Mouse (Mus musculus) forebrain, embryonic 13.5 days (tissue): ENCODE data around the gene Loxl3. TPM values are rescaled to one million over a fixed set of nuclear protein-coding genes. Genes with fewer than 3 reads are reported as not detected.

Experiments used
- ATAC-seq: fragments of 200-750 bp; cut with Nextera tagmentation; 2 replicates; pipeline ENCODE4 v1.8.0; 2017
- H3K27ac ChIP-seq: fragments of 300-500 bp; sonication (generic); 2 replicates; pipeline ENCODE4 v1.5.1; 2015; ENCODE audit warnings: inconsistent platforms, mild to moderate bottlenecking, moderate library complexity
- H3K27me3 ChIP-seq: fragments of 300-500 bp; sonication (generic); 2 replicates; pipeline ENCODE4 v1.6.1; 2015; ENCODE audit warnings: mild to moderate bottlenecking, inconsistent platforms
- H3K36me3 ChIP-seq: fragments of 300-500 bp; sonication (generic); 2 replicates; pipeline ENCODE4 v1.6.1; 2015; ENCODE audit warnings: mild to moderate bottlenecking, inconsistent platforms; ENCODE audit not compliant: poor library complexity, severe bottlenecking
- H3K4me1 ChIP-seq: fragments of 300-500 bp; sonication (generic); 2 replicates; pipeline ENCODE4 v1.6.1; 2015; ENCODE audit warnings: inconsistent platforms
- H3K4me2 ChIP-seq: fragments of 300-500 bp; sonication (generic); 2 replicates; pipeline ENCODE4 v1.6.1; 2015; ENCODE audit warnings: inconsistent platforms, mild to moderate bottlenecking, moderate library complexity
- H3K4me3 ChIP-seq: fragments of 300-500 bp; sonication (generic); 2 replicates; pipeline ENCODE4 v1.5.1; 2015; ENCODE audit warnings: mild to moderate bottlenecking, inconsistent platforms
- H3K9ac ChIP-seq: fragments of 300-500 bp; sonication (generic); 2 replicates; pipeline ENCODE4 v1.6.1; 2015; ENCODE audit warnings: mild to moderate bottlenecking, inconsistent platforms
- H3K9me3 ChIP-seq: fragments of 300-500 bp; sonication (generic); replicated peaks from 2 replicates; pipeline ENCODE4 v1.6.1; 2016; ENCODE audit warnings: inconsistent platforms
- WGBS: fragments of 180-500 bp; shearing (Covaris S2); methylation state at CpG from one replicate; pipeline ENCODE4 v1.1.7; 2015; 5-methylcytosine and 5-hydroxymethylcytosine counted together
- microRNA counts: library from miRNA; unstranded; fragments of <30 nt; microRNA quantifications from one replicate; lab custom pipeline; 2016
- microRNA-seq: library from miRNA; unstranded; fragments of <30 nt; microRNA quantifications from one replicate; pipeline ENCODE4, GENCODE M21; 2016
- polyA plus RNA-seq: library from polyadenylated mRNA; unstranded; fragments of >200 nt; fragmentation: Nextera tagmentation; extraction: Ambion mirVana; gene quantifications from 2 replicates; pipeline ENCODE4 v1.2.1, GENCODE M21; 2015

Gene Loxl3
- polyA plus RNA-seq, 1 experiment from 2014 or later = 5.4 TPM

GRCm38 (mm10) chr6:83098411-83098810, 64.4 kb downstream of the Loxl3 start:
- no peak for ATAC-seq

GRCm38 (mm10) chr6:83101316-83101687, 67.3 kb downstream of the Loxl3 start, which contains the start of the genes Ccdc142 and Gm42688:
Gene Ccdc142, plus strand, starts transcription at chr6:83101601.
Gene Gm42688, plus strand, starts transcription at chr6:83101617.
- Histone ChIP-seq H3K4me3 (peak within 1 kb of the TSS; percentile 75), H3K27ac (peak within 1 kb of the TSS; percentile 70), H3K36me3 (0 out of 2 replicates have a peak, but pooled peaks cover 7% of the 10 kb centered on the region), H3K4me1 (peaks cover 25% of the 10 kb centered on the region), H3K9me3 (no peaks in the 10 kb centered on the region), H3K9ac (peak within 1 kb of the TSS; percentile 82), H3K27me3 (peaks cover 19% of the 10 kb centered on the region), H3K4me2 (peak within 1 kb of the TSS; percentile 100)
- peak; percentile 86 for ATAC-seq
- WGBS = 2% methylated on average over 25 of the region's 25 CpGs

More at GRCm38 (mm10) chr6:83098411-83098810, 64.4 kb downstream of the Loxl3 start:
- H3K4me3 ChIP-seq = no peak overlapping the region
- peaks cover 24% of the 10 kb centered on the region for H3K27me3 ChIP-seq
- H3K27ac ChIP-seq = no peak overlapping the region
- no peak overlapping the region for H3K9ac ChIP-seq
- peaks cover 22% of the 10 kb centered on the region for H3K4me1 ChIP-seq
- no peak overlapping the region for H3K4me2 ChIP-seq
- no peaks in the 10 kb centered on the region for H3K36me3 ChIP-seq
- H3K9me3 ChIP-seq = no peaks in the 10 kb centered on the region
- WGBS = 70% methylated on average over 2 of the region's 2 CpGs

- Histone ChIP-seq H3K4me3 (peak overlapping the region; percentile 75), H3K36me3 (0 out of 2 replicates have a peak, but pooled peaks cover 7% of the 10 kb centered on the region), H3K4me1 (peaks cover 25% of the 10 kb centered on the region), H3K9ac (peak overlapping the region; percentile 82), H3K27ac (peak overlapping the region; percentile 70), H3K27me3 (peaks cover 19% of the 10 kb centered on the region), H3K4me2 (peak overlapping the region; percentile 100), H3K9me3 (no peaks in the 10 kb centered on the region)
- WGBS = under 1% methylated on average over 65 of the region's 74 CpGs
- peak; percentile 71 for ATAC-seq
Observed at GRCm38 (mm10) chr6:83101688-83102556, 67.9 kb downstream of the Loxl3 start.

MicroRNAs encoded within 50 kb of the gene (microRNA counts, 519-probe panel; counts per million panel counts)
- 177 counts per million, percentile 53 among the panel's probes with 10 or more counts for microRNA mmu-miR-3470a+mmu-miR-3470b (lab: Ali Mortazavi, UCI)

Small RNAs within 50 kb of the gene (microRNA-seq; reads per million reads assigned to microRNA genes)
- gene Mir3470a = not detected
- gene Mir7040 = not detected

Other genes with a start within 250 kb of the Loxl3 start
- 5.9 and 7.3 TPM in 2 replicates for gene Sema4f, start 94.4 kb upstream of the Loxl3 start, polyA plus RNA-seq
- gene M1ap, start 87.3 kb upstream of the Loxl3 start, polyA plus RNA-seq = not detected in 2 replicates
- gene Dok1, start 702 bp upstream of the Loxl3 start, polyA plus RNA-seq = 2.8 and 3.8 TPM in 2 replicates
- gene Aup1, start 20.3 kb downstream of the Loxl3 start, polyA plus RNA-seq = 144 and 154 TPM in 2 replicates
- gene Htra2, start 21.1 kb downstream of the Loxl3 start, polyA plus RNA-seq = 60.6 and 65.8 TPM in 2 replicates
- 0.53 and 0.59 TPM in 2 replicates for gene Dqx1, start 23.7 kb downstream of the Loxl3 start, polyA plus RNA-seq
- not detected in 2 replicates for gene Tlx2, start 36.1 kb downstream of the Loxl3 start, polyA plus RNA-seq
- 46.5 and 47.3 TPM in 2 replicates for gene Pcgf1, start 43.7 kb downstream of the Loxl3 start, polyA plus RNA-seq
- 0.46 TPM in 1 of 2 replicates, not detected in the other for gene Lbx2, start 52.2 kb downstream of the Loxl3 start, polyA plus RNA-seq
- 3.5 and 4.0 TPM in 2 replicates for gene Ccdc142, start 67.4 kb downstream of the Loxl3 start, polyA plus RNA-seq
- gene Gm42688, start 67.4 kb downstream of the Loxl3 start, polyA plus RNA-seq = 2.3 and 2.6 TPM in 2 replicates
- 141 and 151 TPM in 2 replicates for gene Mrpl53, start 74.9 kb downstream of the Loxl3 start, polyA plus RNA-seq
- gene Mogs, start 81.3 kb downstream of the Loxl3 start, polyA plus RNA-seq = 13.5 and 19.2 TPM in 2 replicates
- gene Wbp1, start 87.4 kb downstream of the Loxl3 start, polyA plus RNA-seq = 239 and 249 TPM in 2 replicates
- gene Ino80b, start 91.3 kb downstream of the Loxl3 start, polyA plus RNA-seq = 13.2 and 13.3 TPM in 2 replicates
- gene Rtkn, start 101.3 kb downstream of the Loxl3 start, polyA plus RNA-seq = 10.4 and 10.5 TPM in 2 replicates
- 17.5 and 18.4 TPM in 2 replicates for gene Wdr54, start 122.2 kb downstream of the Loxl3 start, polyA plus RNA-seq
- 2.7 and 3.6 TPM in 2 replicates for gene 1700003E16Rik, start 122.2 kb downstream of the Loxl3 start, polyA plus RNA-seq
- 108 and 113 TPM in 2 replicates for gene Dctn1, start 131.7 kb downstream of the Loxl3 start, polyA plus RNA-seq
- 0.34 and 0.62 TPM in 2 replicates for gene Slc4a5, start 185.7 kb downstream of the Loxl3 start, polyA plus RNA-seq